Mouse (Mus musculus) liver, postnatal 0 days (tissue): ENCODE measurements at regions not wholly inside any gene's neighbourhood (a gene's known extent, or its start where the extent isn't known, plus 50 kb on each side); places are given as distances from the start of the nearest gene placed in this dataset.

ENCODE experiments used
- CTCF ChIP-seq: sonication (generic); IDR thresholded peaks from 2 replicates; pipeline ENCODE4 v1.5.1; 2016; ENCODE audit warnings: antibody characterized with exemption, low read depth
- EP300 ChIP-seq: IDR thresholded peaks from 2 replicates; pipeline ENCODE4 v1.6.1; 2016; ENCODE audit warnings: antibody characterized with exemption, low read depth, mild to moderate bottlenecking

DNA sequence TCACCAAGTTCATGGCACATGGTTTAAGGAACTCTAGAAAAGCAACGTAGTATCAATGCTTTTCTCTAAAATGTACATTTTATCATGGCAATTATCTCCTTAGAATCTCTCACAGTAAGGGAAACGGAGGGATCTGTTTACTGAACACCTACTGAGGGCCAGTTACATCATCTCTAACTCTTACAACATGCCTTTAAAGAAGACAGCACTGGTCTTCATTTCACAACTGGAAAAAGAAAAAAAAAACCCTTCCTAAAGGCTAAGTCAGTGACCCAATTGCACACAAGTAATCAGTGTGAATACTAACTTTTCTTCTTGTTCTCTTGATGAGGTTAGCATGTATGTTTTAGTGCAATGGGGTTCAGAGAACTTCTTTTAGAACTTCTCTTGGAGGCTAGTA lies 204.2 kb downstream of the Nuak1 start:
- TF ChIP-seq CTCF, result no peak
- TF ChIP-seq EP300, result no peak
